Mouse (Mus musculus) erythroblast, embryonic 14.5 days (primary cell): Measurements from ENCODE around the gene Dpf2. TPM values are rescaled to one million over a fixed set of nuclear protein-coding genes. Genes with fewer than 3 reads are reported as not detected.

Experiments
- H3K27me3 ChIP-seq: 2 replicates; pipeline ENCODE4 v1.6.1; 2012; ENCODE audit warnings: inconsistent platforms; ENCODE audit not compliant: control insufficient read depth
- H3K36me3 ChIP-seq: 2 replicates; pipeline ENCODE4 v1.6.1; 2012; ENCODE audit warnings: mild to moderate bottlenecking, inconsistent platforms; ENCODE audit not compliant: control insufficient read depth
- H3K4me1 ChIP-seq: 2 replicates; pipeline ENCODE4 v1.6.1; 2012; ENCODE audit warnings: inconsistent platforms; ENCODE audit not compliant: control insufficient read depth
- H3K4me3 ChIP-seq: replicated peaks from 2 replicates; pipeline ENCODE3; 2012; ENCODE audit warnings: moderate library complexity, mild to moderate bottlenecking, inconsistent platforms
- H3K9me3 ChIP-seq: 2 replicates; pipeline ENCODE4 v1.6.1; 2012; ENCODE audit warnings: low read length, inconsistent platforms, mixed read lengths; ENCODE audit not compliant: control insufficient read depth
- GATA1 ChIP-seq: IDR thresholded peaks from 2 replicates; pipeline ENCODE4 v1.6.1; 2012; ENCODE audit warnings: low read length, inconsistent platforms, mixed read lengths
- TAL1 ChIP-seq: IDR thresholded peaks from 3 replicates; pipeline ENCODE4 v1.6.1; 2012; ENCODE audit warnings: low read length, inconsistent platforms, mixed read lengths
- polyA plus RNA-seq: library from polyadenylated mRNA; stranded (reverse); fragments of >175 nt; gene quantifications from 2 replicates; pipeline ENCODE4 v1.2.3, GENCODE M21; 2012

Dpf2 gene
- polyA plus RNA-seq, 1 experiment = 2.7 TPM

DNA sequence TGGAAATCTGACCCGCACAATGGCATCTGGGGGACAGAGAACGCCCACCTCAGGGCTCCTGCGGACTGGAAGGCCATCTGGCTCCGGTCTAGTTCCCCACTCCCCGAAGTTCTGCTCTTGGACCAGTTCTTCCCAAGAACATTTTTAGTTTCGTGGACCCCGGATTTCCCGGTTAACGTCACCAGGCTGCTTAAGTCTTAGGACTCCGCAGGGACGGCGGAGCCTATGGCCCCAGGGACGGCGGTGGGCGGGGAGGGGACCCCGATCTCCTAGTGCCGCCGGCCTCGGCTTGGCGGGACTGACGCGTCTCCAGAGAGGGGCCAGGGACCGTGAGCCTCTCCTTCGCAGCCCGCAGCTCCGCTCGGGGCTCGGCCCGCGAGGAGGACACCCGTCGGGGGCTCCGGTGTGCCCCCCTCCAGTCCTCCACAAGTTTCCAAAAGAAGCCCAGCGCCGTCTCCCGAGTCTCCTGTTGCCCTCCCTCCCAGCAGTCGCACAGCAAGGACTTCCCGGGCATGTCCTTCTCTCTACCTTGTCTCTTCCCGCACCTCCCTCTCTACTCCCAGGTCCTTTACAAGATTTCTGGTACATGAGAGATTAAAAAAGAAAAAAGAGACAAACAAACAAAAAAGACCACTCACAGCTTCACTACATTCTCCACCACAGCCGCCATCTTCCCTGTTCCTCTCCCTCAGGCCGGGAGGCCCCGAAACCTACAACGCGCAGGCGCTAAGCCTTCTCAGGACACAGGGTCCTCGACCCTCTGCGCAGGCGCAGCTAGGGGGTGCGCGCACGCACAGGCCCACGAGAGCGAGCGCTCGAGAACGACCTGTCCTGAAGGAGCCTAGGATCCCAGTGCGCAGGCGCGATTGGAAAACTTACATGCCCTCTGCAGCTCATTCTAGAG lies 455 bp downstream of the Dpf2 start:
- TF ChIP-seq TAL1 (no peak), GATA1 (no peak)
- Histone ChIP-seq H3K36me3 (peaks cover 44% of the 10 kb centered on the region), H3K9me3 (no peaks in the 10 kb centered on the region), H3K4me1 (peaks cover 57% of the 10 kb centered on the region), H3K27me3 (no peaks in the 10 kb centered on the region), H3K4me3 (peak overlapping the region; percentile 79)

DNA sequence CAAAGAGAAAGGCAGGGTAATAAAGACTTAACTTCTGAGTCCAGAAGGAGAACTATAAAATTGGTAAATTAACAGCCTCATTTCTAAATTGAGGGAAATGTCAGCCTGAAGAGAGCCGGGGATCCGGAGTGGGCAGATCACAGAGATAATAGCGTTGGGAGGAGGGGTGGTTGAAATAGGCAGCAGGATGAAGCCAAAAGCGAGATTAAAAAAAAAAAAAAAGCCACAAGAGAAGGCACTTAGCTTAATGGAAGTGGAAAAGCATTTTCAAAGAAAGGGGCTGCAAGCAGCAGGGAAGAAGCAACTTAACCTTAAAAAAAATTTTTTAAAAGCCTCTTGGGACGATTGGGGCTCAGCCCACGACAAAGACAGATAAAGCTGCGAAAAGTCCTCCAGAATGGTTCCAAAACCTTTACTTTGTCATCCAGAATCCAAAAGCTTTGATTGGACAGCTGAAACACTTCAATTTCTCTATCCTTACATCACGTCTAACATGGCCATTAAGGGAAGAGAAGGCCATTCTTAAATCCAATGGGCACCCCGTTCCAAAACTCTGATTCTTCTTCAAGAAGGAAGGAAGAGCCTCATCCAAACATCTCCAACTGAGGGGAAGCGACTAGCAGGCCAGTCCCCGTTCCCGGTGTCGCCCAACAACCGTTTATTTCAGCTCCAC lies 1.2 kb downstream of the Dpf2 start:
- peaks cover 57% of the 10 kb centered on the region for H3K4me1 ChIP-seq
- H3K9me3 ChIP-seq = no peaks in the 10 kb centered on the region
- no peaks in the 10 kb centered on the region for H3K27me3 ChIP-seq
- peaks cover 46% of the 10 kb centered on the region for H3K36me3 ChIP-seq
- H3K4me3 ChIP-seq = peak overlapping the region; percentile 79
- no peak for TF ChIP-seq TAL1
- 0 out of 2 replicates have a peak, but pooled peaks have one; percentile 22 for TF ChIP-seq GATA1

DNA sequence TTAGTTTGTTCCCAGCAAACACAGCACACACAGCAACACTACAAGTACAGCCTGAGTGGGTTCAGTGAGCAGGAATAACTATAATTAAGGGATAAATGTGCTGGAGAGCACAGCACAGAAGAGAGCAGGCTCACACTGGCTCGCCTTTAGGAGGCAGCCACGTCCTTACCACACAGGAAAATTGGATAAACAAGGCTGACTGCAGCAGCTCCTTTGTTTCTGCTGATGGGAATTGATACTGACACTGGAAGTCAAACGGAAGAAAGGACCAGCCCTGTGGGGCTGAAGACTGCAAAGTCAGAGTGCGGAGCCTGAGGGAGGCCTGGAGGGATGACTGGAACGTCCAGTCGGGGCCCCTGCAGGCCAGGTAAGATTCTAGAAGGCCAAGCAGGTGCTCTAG lies 2.6 kb downstream of the Dpf2 start:
- Histone ChIP-seq H3K4me3 (peak overlapping the region; percentile 79), H3K9me3 (no peaks in the 10 kb centered on the region), H3K4me1 (peaks cover 52% of the 10 kb centered on the region), H3K27me3 (no peaks in the 10 kb centered on the region), H3K36me3 (peaks cover 51% of the 10 kb centered on the region)
- TF ChIP-seq TAL1 = no peak
- no peak for TF ChIP-seq GATA1

DNA sequence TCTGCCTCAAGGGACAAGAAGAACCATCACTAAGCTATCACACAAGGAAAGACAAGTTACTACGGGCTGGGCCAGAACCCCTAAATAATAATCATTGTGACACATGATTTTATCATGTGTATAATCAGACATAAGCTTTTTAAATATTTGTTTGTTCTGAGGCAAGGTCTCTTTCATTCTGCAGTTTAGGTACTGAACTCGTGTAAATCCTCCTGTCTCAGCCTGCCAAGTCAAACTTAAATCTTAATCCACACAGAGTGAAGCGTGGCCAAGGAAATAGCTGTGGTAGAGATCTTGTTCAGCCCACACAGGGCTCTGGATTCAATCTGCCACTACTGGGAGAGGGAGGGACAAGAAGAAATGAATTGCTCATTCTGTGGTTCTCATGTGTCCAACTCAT lies 5.5 kb downstream of the Dpf2 start:
- no peak overlapping the region for H3K4me3 ChIP-seq
- H3K27me3 ChIP-seq = no peaks in the 10 kb centered on the region
- no peaks in the 10 kb centered on the region for H3K9me3 ChIP-seq
- peaks cover 32% of the 10 kb centered on the region for H3K4me1 ChIP-seq
- H3K36me3 ChIP-seq = peaks cover 71% of the 10 kb centered on the region
- no peak for TF ChIP-seq TAL1

DNA sequence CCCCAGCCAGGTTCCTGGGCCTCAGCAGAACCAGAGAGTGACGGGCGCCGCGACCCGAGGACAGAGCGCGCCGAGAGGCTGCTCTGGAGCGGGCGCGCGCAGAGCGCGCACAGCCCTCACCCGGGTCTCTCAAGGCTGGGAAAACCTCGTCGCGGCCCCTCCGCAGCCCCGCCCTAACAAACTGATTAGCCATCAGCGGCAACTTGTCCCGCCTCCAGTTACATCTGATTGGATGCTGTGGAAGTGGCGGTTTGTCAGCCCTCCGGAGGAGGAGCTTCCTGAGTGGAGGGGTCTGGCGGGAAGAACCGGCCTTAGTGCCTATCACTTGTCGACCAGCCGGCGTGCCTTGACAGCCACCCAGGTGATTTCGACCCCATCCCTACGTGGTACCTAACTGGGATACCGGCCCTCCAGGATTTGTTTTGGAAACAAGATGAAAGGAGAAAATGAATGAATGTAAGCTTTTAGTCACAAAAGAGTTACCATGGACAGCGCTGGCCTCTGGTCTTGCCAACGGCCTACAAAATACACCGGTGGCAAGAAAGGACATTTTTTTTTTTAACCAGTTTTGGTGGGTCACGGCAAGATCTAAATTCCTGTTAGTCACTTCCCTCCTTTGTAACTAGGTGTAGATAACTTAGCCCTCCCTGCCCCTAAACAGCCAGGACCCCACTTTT lies 18.7 kb downstream of the Dpf2 start, which contains the start of gene Tigd3:
Gene Tigd3 (minus strand): TSS at position 148 of the 677 bp plus-strand sequence.
- peaks cover 37% of the 10 kb centered on the region for H3K4me1 ChIP-seq
- TF ChIP-seq GATA1 = no peak; the same call in 1 of the 2 replicates
- no peak for TF ChIP-seq TAL1
- peak within 1 kb of the TSS; percentile 81 for H3K4me3 ChIP-seq
- H3K36me3 ChIP-seq = peaks cover 67% of the 10 kb centered on the region
- H3K27me3 ChIP-seq = peaks cover 9% of the 10 kb centered on the region; the same call in 1 of the 2 replicates
- H3K9me3 ChIP-seq = no peaks in the 10 kb centered on the region

DNA sequence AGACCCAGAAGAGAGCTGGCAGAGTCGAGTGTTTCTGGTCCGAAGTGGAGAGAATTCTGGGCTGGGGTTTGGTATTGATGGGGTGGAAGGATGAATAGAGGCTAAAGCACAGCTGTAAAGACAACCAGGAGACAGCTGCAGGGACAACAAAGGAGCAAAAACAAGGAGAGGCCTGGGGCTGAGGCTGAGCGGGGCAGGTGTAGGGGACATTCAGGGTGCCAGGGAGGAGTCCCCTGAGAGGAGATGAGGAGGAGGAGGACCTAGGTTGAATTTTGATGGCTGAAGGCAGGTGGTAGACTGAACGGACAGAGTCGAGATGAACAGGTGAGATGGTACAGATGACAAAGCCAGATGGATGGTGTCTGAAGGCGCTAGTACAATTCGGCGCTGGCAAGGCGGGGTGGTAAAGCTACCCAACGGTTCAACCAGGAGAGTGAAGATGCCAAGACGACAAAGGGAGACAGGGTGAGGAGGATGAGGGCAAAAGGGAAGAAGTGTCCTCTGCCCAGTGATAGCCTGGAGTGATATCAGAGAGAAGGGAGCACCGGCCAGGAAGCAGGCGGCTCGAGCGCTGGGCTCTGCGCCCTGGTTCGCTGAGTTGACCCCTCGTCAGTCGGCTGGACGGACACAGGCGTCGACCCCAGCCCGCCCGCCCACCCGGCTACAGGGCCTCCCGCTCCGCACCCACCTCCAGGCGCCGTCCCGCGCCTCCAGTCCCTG lies 19.4 kb downstream of the Dpf2 start:
- Histone ChIP-seq H3K36me3 (peaks cover 61% of the 10 kb centered on the region), H3K27me3 (peaks cover 9% of the 10 kb centered on the region; the same call in 1 of the 2 replicates), H3K9me3 (no peaks in the 10 kb centered on the region), H3K4me3 (peak overlapping the region; percentile 81), H3K4me1 (peaks cover 37% of the 10 kb centered on the region)
- no peak for TF ChIP-seq GATA1
- TF ChIP-seq TAL1 = no peak

DNA sequence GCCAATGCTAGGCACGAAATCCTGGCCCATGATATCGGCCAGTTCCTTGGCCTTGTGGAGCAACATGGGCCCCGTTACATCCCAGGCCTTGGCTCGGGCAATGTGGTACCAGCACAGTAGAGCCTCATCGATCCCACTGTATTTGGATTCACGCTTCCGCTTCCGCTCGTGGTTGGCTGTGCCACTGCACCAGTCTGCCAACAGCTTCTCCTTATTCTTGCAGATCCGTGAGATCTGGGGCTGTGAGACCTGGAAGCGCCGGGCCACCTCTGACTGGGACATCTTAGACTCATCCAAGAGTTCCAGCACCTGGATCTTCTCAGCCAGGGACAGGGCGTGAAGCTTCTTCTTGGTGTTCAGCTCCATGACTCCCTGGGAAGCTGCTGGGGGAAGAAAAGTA lies 20.1 kb downstream of the Dpf2 start:
- no peaks in the 10 kb centered on the region for H3K9me3 ChIP-seq
- peaks cover 38% of the 10 kb centered on the region for H3K4me1 ChIP-seq
- peaks cover 9% of the 10 kb centered on the region; the same call in 1 of the 2 replicates for H3K27me3 ChIP-seq
- TF ChIP-seq TAL1 = no peak
- no peak for TF ChIP-seq GATA1
- peaks cover 55% of the 10 kb centered on the region for H3K36me3 ChIP-seq
- peak overlapping the region; percentile 81 for H3K4me3 ChIP-seq

DNA sequence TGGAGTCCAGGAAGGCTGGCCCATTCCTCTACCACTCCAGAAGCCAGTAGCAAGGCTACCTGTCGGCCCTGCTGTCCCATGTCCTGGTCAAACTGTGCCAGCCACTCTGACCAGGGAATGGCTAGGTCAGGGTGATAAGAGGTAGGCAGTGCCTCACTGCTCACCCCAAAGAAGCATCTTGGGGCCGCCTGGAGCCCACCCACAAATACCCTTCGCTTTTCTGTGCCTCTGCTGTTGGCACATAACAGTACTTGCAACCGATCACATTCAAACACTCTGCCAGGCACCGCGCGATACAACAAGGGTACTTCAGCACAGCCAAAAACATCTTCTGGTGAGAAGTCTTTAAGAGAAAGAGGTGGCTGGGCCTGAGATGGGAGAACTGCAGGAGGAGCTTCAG lies 20.5 kb downstream of the Dpf2 start:
- Histone ChIP-seq H3K9me3 (no peaks in the 10 kb centered on the region), H3K27me3 (peaks cover 9% of the 10 kb centered on the region; the same call in 1 of the 2 replicates), H3K4me1 (peaks cover 40% of the 10 kb centered on the region), H3K36me3 (peaks cover 50% of the 10 kb centered on the region), H3K4me3 (no peak overlapping the region)
- TF ChIP-seq GATA1 (no peak), TAL1 (no peak)
